8 mouse cellular contexts compared by ENCODE assay signal in genomic region chr1:136051465-136051864, GRCm38 (mm10). TPM values are rescaled to one million over a fixed set of nuclear protein-coding genes. Genes with fewer than 3 reads are reported as not detected.
DNase-seq lines count a peak whose midpoint lies in the region; ATAC-seq and TF ChIP-seq lines count a peak whose summit lies in the region.

No protein-coding gene starts in this region.

- H3K27me3 ChIP-seq in hindbrain, postnatal 0 days (ENCODE audit: insufficient read depth, low read length) = 0 out of 2 replicates have a peak, but pooled peaks cover 4% of the 10 kb centered on the region
- peaks cover 90% of the 10 kb centered on the region for H3K27me3 ChIP-seq in megakaryocyte, embryonic 14.5 days (replicated peaks)

- no peaks in the 10 kb centered on the region for H3K9me3 ChIP-seq in hindbrain, postnatal 0 days (ENCODE audit: low read length)
- no peaks in the 10 kb centered on the region for H3K9me3 ChIP-seq in megakaryocyte, embryonic 14.5 days

- peak overlapping the region; percentile 35 for H3K4me3 ChIP-seq in hindbrain, postnatal 0 days (ENCODE audit: low read length)
- peak overlapping the region; percentile 2 for H3K4me3 ChIP-seq in megakaryocyte, embryonic 14.5 days (replicated peaks)

- peak; percentile 93 for TF ChIP-seq CTCF in hindbrain, postnatal 0 days (IDR thresholded peaks at IDR 0.05; ENCODE audit: low read depth)

- no peak overlapping the region for H3K27ac ChIP-seq in hindbrain, postnatal 0 days

- H3K4me1 ChIP-seq in hindbrain, postnatal 0 days (ENCODE audit: insufficient read depth, low read length) = peaks cover 11% of the 10 kb centered on the region
- H3K4me1 ChIP-seq in megakaryocyte, embryonic 14.5 days = peaks cover 21% of the 10 kb centered on the region

- DNase-seq in adrenal gland, adult 8-10 months = peak; percentile 51
- DNase-seq in embryo, embryonic 10.5 days (ENCODE audit: low spot score) = peak; percentile 94
- peak; percentile 80 for DNase-seq in gastrocnemius, postnatal 14 days
- peak; percentile 95 for DNase-seq in hindbrain, postnatal 0 days (ENCODE audit: low spot score)
- peak; percentile 81 to 82 for DNase-seq in left cerebral cortex, adult 18-20 months (ENCODE audit: low spot score in 2 of 2)
- peak; percentile 67 for DNase-seq in right cerebral cortex, postnatal 14 days

- intact Hi-C loops in gastrocnemius, postnatal 14 days (cut with DNase I; ENCODE audit: low total_unique reads) = no loop called here

- H3K4me2 ChIP-seq in hindbrain, postnatal 0 days (ENCODE audit: low read depth, low read length) = peak overlapping the region; percentile 53

- H3K36me3 ChIP-seq in hindbrain, postnatal 0 days (ENCODE audit: insufficient read depth, low read length) = no peaks in the 10 kb centered on the region
- no peaks in the 10 kb centered on the region for H3K36me3 ChIP-seq in megakaryocyte, embryonic 14.5 days (replicated peaks; ENCODE audit: low read length)

- WGBS in hindbrain, postnatal 0 days = under 1% methylated on average over 6 of the region's 6 CpGs

- peak; percentile 83 for ATAC-seq in hindbrain, postnatal 0 days
- ATAC-seq in erythroid progenitor cell, adult 5-6 weeks (replicated peaks; ENCODE audit: low FRiP score, poor library complexity, severe bottlenecking) = no peak

- peak overlapping the region; percentile 38; the same call in 1 of the 2 replicates for H3K9ac ChIP-seq in hindbrain, postnatal 0 days (replicated peaks; ENCODE audit: low read length)

RNA-seq across cellular contexts. Expression of gene Ascl5, which starts 0.9 kb away (rescaled TPM):
- not detected for total RNA-seq in adrenal gland, adult 8-10 months (2022)
- not detected for total RNA-seq in gastrocnemius, postnatal 14 days (2021)
- total RNA-seq in hindbrain, postnatal 0 days (2014; rRNA removed) = not detected in 2 replicates
- 0.38 and 0.47 TPM in 2 replicates for polyA plus RNA-seq in hindbrain, postnatal 0 days (2015; fragmentation: Nextera tagmentation; extraction: Ambion mirVana)
- 1 to 10 TPM; 1.9 to 3.1 TPM for total RNA-seq in left cerebral cortex, adult 18-20 months (2021)
- not detected in 2 replicates for polyA plus RNA-seq in megakaryocyte, embryonic 14.5 days (2012; ENCODE audit: insufficient read depth, low replicate concordance)
- total RNA-seq in erythroid progenitor cell, adult 5-6 weeks (2015; ENCODE audit: low replicate concordance) = not detected in 2 replicates
- not detected in 2 replicates for total RNA-seq in erythroid progenitor cell, adult 5-6 weeks (2017; ENCODE audit: low replicate concordance)

RNA-seq across cellular contexts. Expression of gene Cacna1s, which starts 1.1 kb away (rescaled TPM):
- total RNA-seq in adrenal gland, adult 8-10 months (2022) = 1 to 10 TPM in 1 of 4 experiments, under 1 TPM in 3; 0.40 to 1.0 (median 0.75) TPM
- 100 to 1,000 TPM; 557 to 583 TPM for total RNA-seq in gastrocnemius, postnatal 14 days (2021)
- 1.9 and 4.1 TPM in 2 replicates for total RNA-seq in hindbrain, postnatal 0 days (2014; rRNA removed)
- 0.53 and 0.69 TPM in 2 replicates for polyA plus RNA-seq in hindbrain, postnatal 0 days (2015; fragmentation: Nextera tagmentation; extraction: Ambion mirVana)
- total RNA-seq in left cerebral cortex, adult 18-20 months (2021) = 1 to 10 TPM; 1.5 to 1.7 TPM
- not detected in 2 replicates for polyA plus RNA-seq in megakaryocyte, embryonic 14.5 days (2012; ENCODE audit: insufficient read depth, low replicate concordance)
- total RNA-seq in erythroid progenitor cell, adult 5-6 weeks (2015; ENCODE audit: low replicate concordance) = not detected in 2 replicates
- not detected in 2 replicates for total RNA-seq in erythroid progenitor cell, adult 5-6 weeks (2017; ENCODE audit: low replicate concordance)

RNA-seq across cellular contexts. Expression of gene Tmem9, which starts 43.5 kb away (rescaled TPM):
- total RNA-seq in adrenal gland, adult 8-10 months (2022) = 10 to 100 TPM; 37.4 to 55.6 (median 50.2) TPM
- total RNA-seq in gastrocnemius, postnatal 14 days (2021) = 10 to 100 TPM; 11.2 to 15.5 TPM
- total RNA-seq in hindbrain, postnatal 0 days (2014; rRNA removed) = 152 and 166 TPM in 2 replicates
- polyA plus RNA-seq in hindbrain, postnatal 0 days (2015; fragmentation: Nextera tagmentation; extraction: Ambion mirVana) = 195 and 196 TPM in 2 replicates
- total RNA-seq in left cerebral cortex, adult 18-20 months (2021) = 10 to 100 TPM; 66.3 to 67.8 TPM
- 6.0 and 24.1 TPM in 2 replicates for polyA plus RNA-seq in megakaryocyte, embryonic 14.5 days (2012; ENCODE audit: insufficient read depth, low replicate concordance)
- total RNA-seq in erythroid progenitor cell, adult 5-6 weeks (2015; ENCODE audit: low replicate concordance) = 29.8 and 64.5 TPM in 2 replicates
- 31.8 and 54.4 TPM in 2 replicates for total RNA-seq in erythroid progenitor cell, adult 5-6 weeks (2017; ENCODE audit: low replicate concordance)

RNA-seq across cellular contexts. Expression of gene Igfn1, which starts 45.3 kb away (rescaled TPM):
- total RNA-seq in adrenal gland, adult 8-10 months (2022) = under 1 TPM in 3 of 4 experiments, not detected in 1; 0.12 to 0.17 (median 0.15) TPM
- total RNA-seq in gastrocnemius, postnatal 14 days (2021) = 10 to 100 TPM in 1 of 2 experiments, 1 to 10 TPM in 1; 5.9 to 13.0 TPM
- 0.11 TPM in 1 of 2 replicates, not detected in the other for total RNA-seq in hindbrain, postnatal 0 days (2014; rRNA removed)
- 0.04 and 0.05 TPM in 2 replicates for polyA plus RNA-seq in hindbrain, postnatal 0 days (2015; fragmentation: Nextera tagmentation; extraction: Ambion mirVana)
- 10 to 100 TPM; 17.2 to 20.3 TPM for total RNA-seq in left cerebral cortex, adult 18-20 months (2021)
- 0.12 and 0.43 TPM in 2 replicates for polyA plus RNA-seq in megakaryocyte, embryonic 14.5 days (2012; ENCODE audit: insufficient read depth, low replicate concordance)
- total RNA-seq in erythroid progenitor cell, adult 5-6 weeks (2015; ENCODE audit: low replicate concordance) = not detected in 2 replicates
- not detected in 2 replicates for total RNA-seq in erythroid progenitor cell, adult 5-6 weeks (2017; ENCODE audit: low replicate concordance)

Comparison
In these comparisons a context has a peak if more than half of its experiments do, and no peak if none do; other contexts are left out.
1. RNA of gene Cacna1s, which starts 1.1 kb away (total RNA-seq): 557 to 583 TPM in gastrocnemius, postnatal 14 days; 1.9 to 4.1 TPM in hindbrain, postnatal 0 days, 1.5 to 1.7 TPM in left cerebral cortex, adult 18-20 months, 0.40 to 1.0 TPM in adrenal gland, adult 8-10 months and not detected in erythroid progenitor cell, adult 5-6 weeks; every median in the first group is over 100 times any median in the second.
2. Peak in every context shown above with its lines, with median percentiles within 50 percentile points of each other: DNase-seq.